29 mouse cellular contexts compared by ENCODE assay signal in genomic region chr16:38953821-38954220, GRCm38 (mm10).
DNase-seq lines count a peak whose midpoint lies in the region; ATAC-seq and TF ChIP-seq lines count a peak whose summit lies in the region.
"Had no signal": no experiment of that assay in that cellular context is flagged by ENCODE, and none has a peak within 500 bp of the region (broad histone marks: within the 10 kb centered on the region; RNA-seq: fewer than 3 reads in every experiment).

No protein-coding gene starts in this region.

- 31% methylated on average over 6 of the region's 6 CpGs for WGBS in forebrain, embryonic 12.5 days
- 20% methylated on average over 6 of the region's 6 CpGs for WGBS in forebrain, postnatal 0 days

- TF ChIP-seq CTCF in forebrain, postnatal 0 days (IDR thresholded peaks at IDR 0.05; ENCODE audit: low read depth), result no peak
- no peak for TF ChIP-seq CTCF in left cerebral cortex, adult 2 months (IDR thresholded peaks at IDR 0.05)

- peaks cover 2% of the 10 kb centered on the region; the same call in 1 of the 2 replicates for H3K4me1 ChIP-seq in forebrain, embryonic 12.5 days
- peaks cover 5% of the 10 kb centered on the region; the same call in 1 of the 2 replicates for H3K4me1 ChIP-seq in forebrain, postnatal 0 days (ENCODE audit: insufficient read depth)
- H3K4me1 ChIP-seq: intestine, embryonic 15.5 days; limb, embryonic 13.5 days; lung, embryonic 15.5 days; midbrain, embryonic 10.5 days; midbrain, embryonic 15.5 days; neural tube, embryonic 12.5 days had no signal

- ATAC-seq in forebrain, embryonic 12.5 days (ENCODE audit: low FRiP score), result peak; percentile 52; the same call in 1 of the 2 replicates
- ATAC-seq in forebrain, postnatal 0 days, result no peak
- ATAC-seq in activated CD4-positive, CD25-positive, alpha-beta regulatory T cell, adult 4 months, result no peak
- ATAC-seq: hindbrain, embryonic 16.5 days; intestine, embryonic 15.5 days; midbrain, embryonic 15.5 days; Patski had no signal

- intact Hi-C loops in left cerebral cortex, adult 2 months (cut with DNase I), result no loop called here

- no peak overlapping the region for H3K4me3 ChIP-seq in forebrain, embryonic 12.5 days (replicated peaks)
- H3K4me3 ChIP-seq in forebrain, postnatal 0 days (ENCODE audit: low read depth, low read length), result no peak overlapping the region
- no peak overlapping the region for H3K4me3 ChIP-seq in left cerebral cortex, adult 2 months
- H3K4me3 ChIP-seq: gastrocnemius, adult 2 months; heart, adult 2 months; heart, embryonic 12.5 days; intestine, embryonic 15.5 days; limb, embryonic 13.5 days; lung, embryonic 15.5 days; midbrain, embryonic 10.5 days; midbrain, embryonic 15.5 days; neural tube, embryonic 12.5 days had no signal

- no peak for DNase-seq in forebrain, postnatal 0 days
- no peak for DNase-seq in left cerebral cortex, adult 2 months (ENCODE audit: extremely low spot score in 1 of 2, low spot score in 2 of 2)
- no peak for DNase-seq in left cerebral cortex, adult 11 months (ENCODE audit: low spot score)
- peak; percentile 61 for DNase-seq in retina, adult 2 months (ENCODE audit: low read depth, low spot score)
- DNase-seq in cerebellum, postnatal 4 days (ENCODE audit: low spot score in 2 of 2), result no peak
- DNase-seq: adrenal gland, postnatal 25 days; cerebellum, adult 18-20 months; gastrocnemius, adult 2 months; gastrocnemius, postnatal 36 days; heart, adult 2 months; heart, postnatal 4 days; kidney, adult 2 months; kidney, postnatal 4 days; layer of hippocampus, adult 9-11 months; thymus, adult 2 months; thymus, postnatal 36 days had no signal

- no peaks in the 10 kb centered on the region for H3K27me3 ChIP-seq in forebrain, embryonic 12.5 days
- H3K27me3 ChIP-seq in forebrain, postnatal 0 days (ENCODE audit: insufficient read depth, low read length), result no peaks in the 10 kb centered on the region
- H3K27me3 ChIP-seq: heart, embryonic 12.5 days; intestine, embryonic 15.5 days; limb, embryonic 13.5 days; lung, embryonic 15.5 days; midbrain, embryonic 15.5 days; neural tube, embryonic 12.5 days; Patski had no signal

- H3K9me3 ChIP-seq in forebrain, embryonic 12.5 days, result no peaks in the 10 kb centered on the region
- no peaks in the 10 kb centered on the region for H3K9me3 ChIP-seq in forebrain, postnatal 0 days (ENCODE audit: low read length)
- H3K9me3 ChIP-seq: intestine, embryonic 15.5 days; limb, embryonic 13.5 days; lung, embryonic 15.5 days; midbrain, embryonic 15.5 days; neural tube, embryonic 12.5 days had no signal

- H3K27ac ChIP-seq in forebrain, embryonic 12.5 days, result no peak overlapping the region
- no peak overlapping the region for H3K27ac ChIP-seq in forebrain, postnatal 0 days (ENCODE audit: low read depth, low read length)
- peak overlapping the region; percentile 55; the same call in 1 of the 2 replicates for H3K27ac ChIP-seq in left cerebral cortex, adult 2 months
- H3K27ac ChIP-seq: gastrocnemius, adult 2 months; heart, adult 2 months; intestine, embryonic 15.5 days; kidney, postnatal 0 days; limb, embryonic 13.5 days; lung, embryonic 15.5 days; midbrain, embryonic 10.5 days; midbrain, embryonic 15.5 days; neural tube, embryonic 12.5 days had no signal

- no peak overlapping the region for H3K9ac ChIP-seq in forebrain, embryonic 12.5 days
- H3K9ac ChIP-seq in forebrain, postnatal 0 days, result no peak overlapping the region
- H3K9ac ChIP-seq: heart, embryonic 12.5 days; intestine, embryonic 15.5 days; limb, embryonic 13.5 days; lung, embryonic 15.5 days; midbrain, embryonic 15.5 days; neural tube, embryonic 12.5 days had no signal

- no peak overlapping the region for H3K4me2 ChIP-seq in forebrain, embryonic 12.5 days
- H3K4me2 ChIP-seq in forebrain, postnatal 0 days (ENCODE audit: low read depth), result no peak overlapping the region
- H3K4me2 ChIP-seq: heart, embryonic 12.5 days; intestine, embryonic 15.5 days; limb, embryonic 13.5 days; liver, embryonic 11.5 days; lung, embryonic 15.5 days; midbrain, embryonic 15.5 days; neural tube, embryonic 12.5 days had no signal

- H3K36me3 ChIP-seq in forebrain, embryonic 12.5 days (replicated peaks), result no peaks in the 10 kb centered on the region
- no peaks in the 10 kb centered on the region for H3K36me3 ChIP-seq in forebrain, postnatal 0 days (ENCODE audit: insufficient read depth)
- H3K36me3 ChIP-seq: heart, embryonic 12.5 days; intestine, embryonic 15.5 days; limb, embryonic 13.5 days; lung, embryonic 15.5 days; midbrain, embryonic 10.5 days; midbrain, embryonic 15.5 days; neural tube, embryonic 12.5 days had no signal
